Mouse (Mus musculus) brown adipose tissue, adult 24 weeks (tissue): ENCODE measurements around the gene Rhoc. TPM values are rescaled to one million over a fixed set of nuclear protein-coding genes. Genes with fewer than 3 reads are reported as not detected.
"Not testable (repeated sequence)": the region's sequence is repeated elsewhere in the genome, so short reads cannot be mapped to it uniquely, and the experiment has no call there.

Source experiments
- H3K27ac ChIP-seq: fragments of 200-500 bp; replicated peaks from 2 replicates; pipeline ENCODE4 v1.5.1; 2012; ENCODE audit warnings: low read depth, mild to moderate bottlenecking, low read length
- H3K4me1 ChIP-seq: fragments of 200-500 bp; 2 replicates; pipeline ENCODE4 v1.6.1; 2012; ENCODE audit warnings: low read length, mixed read lengths; ENCODE audit not compliant: control insufficient read depth, insufficient read depth, insufficient read length
- H3K4me3 ChIP-seq: fragments of 200-500 bp; 2 replicates; pipeline ENCODE4 v1.5.1; 2012; ENCODE audit warnings: low read depth, mild to moderate bottlenecking, low read length, moderate library complexity; ENCODE audit not compliant: insufficient read depth
- polyA plus RNA-seq: library from polyadenylated mRNA; stranded (reverse); fragments of >200 nt; gene quantifications from 2 replicates; pipeline ENCODE4 v1.2.4, GENCODE M21; 2012; ENCODE audit not compliant: missing spikeins, insufficient read depth, insufficient read length

Gene Rhoc
- polyA plus RNA-seq, 1 experiment, result 56.0 TPM

DNA sequence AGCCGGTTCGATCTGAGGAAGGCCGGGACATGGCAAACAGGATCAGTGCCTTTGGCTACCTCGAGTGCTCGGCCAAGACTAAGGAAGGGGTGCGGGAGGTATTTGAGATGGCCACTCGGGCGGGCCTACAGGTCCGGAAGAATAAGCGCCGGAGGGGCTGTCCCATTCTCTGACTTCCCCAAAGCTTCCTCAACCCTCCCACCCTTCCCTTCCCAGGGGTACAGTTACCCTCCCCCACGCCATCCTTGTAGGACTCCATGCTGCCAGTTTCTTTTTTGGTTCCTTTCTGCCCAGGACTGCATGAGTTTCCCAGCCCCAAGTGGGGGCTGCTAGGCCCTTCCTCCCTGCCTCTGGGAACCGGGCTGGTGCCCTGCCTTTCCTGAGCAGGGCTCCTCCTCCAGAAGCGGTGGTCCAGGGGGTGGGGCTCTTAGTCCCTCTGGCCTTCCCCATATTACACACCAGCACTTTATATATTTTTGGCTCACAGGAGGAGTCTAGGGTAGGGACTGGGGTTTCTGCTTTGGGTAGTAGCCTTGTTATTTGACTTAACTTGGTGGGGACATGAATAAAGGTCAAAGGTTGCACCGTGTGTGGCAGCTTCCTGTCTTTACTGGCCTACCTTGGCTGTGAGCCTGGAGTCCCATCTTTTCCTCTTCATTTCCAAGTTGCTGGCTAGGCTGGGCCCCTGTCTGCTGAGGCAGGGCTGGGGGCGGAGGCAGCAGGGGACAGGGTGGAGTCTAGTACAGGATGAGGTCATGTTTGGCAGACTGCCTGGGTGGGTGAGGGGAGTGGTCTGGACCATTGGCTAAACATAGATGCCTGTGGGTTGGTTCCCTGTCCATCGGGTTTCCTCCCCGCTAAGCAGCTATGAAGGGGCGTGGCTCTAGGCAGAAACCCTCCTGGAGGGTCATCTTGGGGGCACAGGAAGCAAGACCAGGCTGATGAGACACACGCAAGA is 6.0 kb downstream of the Rhoc start:
- Histone ChIP-seq H3K4me3 (no peak overlapping the region), H3K4me1 (peaks cover 23% of the 10 kb centered on the region), H3K27ac (peak overlapping the region; percentile 72)

DNA sequence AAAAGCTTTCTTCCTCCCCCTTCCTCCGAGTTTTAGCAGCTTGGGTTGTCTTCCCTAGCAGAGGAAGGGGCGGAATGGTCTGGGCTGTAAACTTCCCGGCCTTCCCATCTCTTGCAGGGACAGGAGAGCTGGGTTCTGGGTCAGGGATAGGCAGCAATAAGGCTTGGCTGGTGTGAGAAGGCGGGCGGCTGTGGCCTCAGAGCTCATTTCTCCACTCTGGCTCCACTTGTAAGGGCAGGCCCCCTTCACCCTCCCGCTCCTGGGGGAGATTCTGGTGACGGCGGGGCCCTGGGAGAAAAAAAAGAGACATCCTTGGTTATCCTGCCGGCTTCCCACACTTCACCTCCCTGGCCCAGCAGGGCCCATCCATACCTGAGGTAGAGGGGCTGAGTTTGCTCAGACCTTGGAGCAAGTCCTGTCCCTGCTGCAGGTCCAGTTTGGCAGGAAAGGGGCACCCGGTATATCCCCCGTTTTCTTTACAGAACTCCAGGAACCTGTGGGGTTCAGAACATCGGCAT is 6.8 kb downstream of the Rhoc start:
- Histone ChIP-seq H3K4me3 (no peak overlapping the region), H3K27ac (peak overlapping the region; percentile 40; the same call in 1 of the 2 replicates), H3K4me1 (peaks cover 21% of the 10 kb centered on the region)

DNA sequence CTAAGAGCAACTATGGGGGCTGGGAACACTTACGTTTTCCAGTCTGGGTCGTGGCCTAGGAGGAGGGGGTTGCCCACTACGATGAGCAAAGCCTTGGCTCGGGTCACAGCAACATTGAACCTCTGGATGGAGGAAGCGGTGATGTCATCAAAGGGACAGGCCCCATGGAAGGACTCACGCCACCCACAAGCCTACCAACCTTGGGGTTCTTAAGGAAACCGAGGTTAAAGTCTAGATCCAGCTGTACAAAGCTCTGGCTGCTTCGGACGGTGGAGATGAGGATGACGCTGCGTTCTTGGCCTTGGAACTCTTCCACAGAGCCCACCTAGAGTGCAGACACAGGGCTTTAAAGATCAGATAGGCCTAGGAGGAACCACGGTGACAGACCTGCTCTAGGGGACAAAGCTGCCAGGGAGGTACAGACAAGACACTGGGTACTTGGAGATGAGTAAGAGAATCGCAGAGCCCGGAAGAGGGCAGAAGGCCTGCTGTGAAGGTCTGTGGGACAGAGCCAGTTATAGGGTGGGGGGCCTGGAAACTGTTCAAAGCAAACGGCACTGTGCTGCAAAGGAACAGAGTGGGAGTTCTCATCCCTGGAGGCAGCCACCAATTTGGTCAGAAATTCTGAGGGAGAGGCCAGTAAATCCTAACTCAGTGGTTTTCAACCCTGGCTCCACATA is 7.6 kb downstream of the Rhoc start:
- H3K27ac ChIP-seq, result no peak overlapping the region
- H3K4me1 ChIP-seq, result peaks cover 20% of the 10 kb centered on the region
- no peak overlapping the region for H3K4me3 ChIP-seq

DNA sequence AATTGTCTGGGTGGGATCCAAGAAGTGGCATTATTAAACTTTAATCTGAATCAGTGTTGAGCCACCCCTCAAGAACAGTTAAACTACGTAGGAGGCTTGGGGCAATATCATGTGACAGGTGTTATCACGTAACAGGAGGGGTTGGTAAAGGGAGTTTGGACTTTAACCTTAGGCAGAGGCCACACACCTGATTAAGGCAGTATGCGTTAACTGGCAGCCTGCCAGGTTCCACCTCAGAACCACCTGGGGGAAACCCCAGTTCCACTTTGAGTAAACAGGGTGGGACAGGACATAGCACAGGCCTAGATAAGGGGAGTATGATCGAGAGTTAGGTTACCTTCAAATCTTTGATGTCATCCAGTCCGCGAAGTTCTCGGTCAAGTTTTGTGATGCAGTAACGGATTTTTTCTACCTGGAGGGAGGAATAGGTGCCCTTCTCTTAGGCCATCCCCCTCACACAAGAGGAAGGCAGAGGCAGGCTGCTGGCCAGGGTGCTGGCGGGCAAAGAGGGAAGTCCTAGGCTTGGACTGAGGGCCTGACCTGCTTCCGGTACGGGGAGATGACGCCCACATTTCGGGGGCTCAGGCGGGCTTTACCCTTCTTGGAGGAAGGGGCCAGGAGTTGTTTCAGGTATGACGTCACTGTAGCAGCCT is 8.4 kb downstream of the Rhoc start:
- no peak overlapping the region for H3K4me3 ChIP-seq
- H3K27ac ChIP-seq, result no peak overlapping the region
- peaks cover 14% of the 10 kb centered on the region for H3K4me1 ChIP-seq

DNA sequence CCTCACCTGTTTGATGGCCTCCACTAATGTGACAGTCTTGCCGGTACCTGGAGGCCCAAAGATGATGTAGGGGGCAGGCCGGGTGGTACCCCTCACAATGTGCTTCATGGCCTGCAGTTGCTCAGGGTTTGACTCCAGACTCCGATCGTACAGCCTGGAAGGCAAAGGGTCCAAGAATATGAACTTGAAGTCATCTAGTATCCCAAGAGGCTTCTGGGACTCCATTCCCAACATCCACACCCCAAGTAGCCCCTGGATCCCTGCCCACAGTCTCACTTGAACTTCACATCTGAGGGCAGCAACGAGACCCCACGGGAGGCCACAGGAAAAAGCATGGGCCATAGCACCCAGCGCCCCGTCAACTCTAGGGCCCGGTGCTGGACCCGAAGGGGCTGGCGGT is 12.5 kb downstream of the Rhoc start:
- Histone ChIP-seq H3K4me3 (no peak overlapping the region), H3K27ac (no peak overlapping the region)

DNA sequence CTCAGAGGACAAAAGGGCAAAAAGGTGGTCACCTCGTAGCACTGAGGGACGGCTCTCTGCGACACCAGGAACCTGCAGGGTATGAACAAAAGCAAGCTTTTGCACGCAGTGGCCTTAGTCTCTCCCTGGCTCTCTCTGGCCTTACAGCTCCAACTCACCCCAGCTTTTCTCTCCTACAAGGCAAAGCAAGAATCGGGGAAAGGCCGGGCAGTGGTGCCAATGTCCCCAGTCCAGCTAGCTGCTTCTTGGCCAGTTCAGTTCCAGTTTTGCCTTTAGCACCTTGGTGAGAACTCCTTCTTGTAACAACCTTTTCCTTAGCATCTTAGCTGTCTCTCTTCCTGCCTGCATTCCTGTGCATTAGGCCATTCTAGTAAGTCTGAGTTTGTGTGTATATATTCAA is 13.3 kb downstream of the Rhoc start:
- H3K4me1 ChIP-seq, result no peaks in the 10 kb centered on the region
- no peak overlapping the region for H3K27ac ChIP-seq
- no peak overlapping the region for H3K4me3 ChIP-seq

More for the DNA sequence above, 12.5 kb downstream of the Rhoc start:
- no peaks in the 10 kb centered on the region for H3K4me1 ChIP-seq

DNA sequence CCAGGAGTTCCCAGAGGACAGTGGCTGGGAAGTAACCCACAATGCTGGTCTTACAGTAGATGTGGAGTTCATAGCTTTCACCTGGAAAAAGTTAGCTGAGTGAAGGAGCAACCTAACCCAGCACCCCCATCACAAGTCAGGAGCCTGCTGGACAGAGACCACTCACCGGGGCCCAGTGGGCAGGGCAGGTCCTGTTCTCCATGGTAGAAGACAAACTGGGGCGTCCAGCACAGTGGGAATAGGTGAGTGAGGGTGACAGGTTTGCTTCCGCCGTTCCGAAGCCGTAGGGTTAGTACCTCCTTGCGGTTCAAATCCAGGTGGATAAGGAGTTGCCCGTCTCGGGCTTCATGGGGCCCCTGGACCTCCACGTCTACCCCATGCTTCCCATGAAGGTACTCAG is 16.1 kb downstream of the Rhoc start:
- Histone ChIP-seq H3K4me3 (no peak overlapping the region), H3K27ac (no peak overlapping the region), H3K4me1 (no peaks in the 10 kb centered on the region)

DNA sequence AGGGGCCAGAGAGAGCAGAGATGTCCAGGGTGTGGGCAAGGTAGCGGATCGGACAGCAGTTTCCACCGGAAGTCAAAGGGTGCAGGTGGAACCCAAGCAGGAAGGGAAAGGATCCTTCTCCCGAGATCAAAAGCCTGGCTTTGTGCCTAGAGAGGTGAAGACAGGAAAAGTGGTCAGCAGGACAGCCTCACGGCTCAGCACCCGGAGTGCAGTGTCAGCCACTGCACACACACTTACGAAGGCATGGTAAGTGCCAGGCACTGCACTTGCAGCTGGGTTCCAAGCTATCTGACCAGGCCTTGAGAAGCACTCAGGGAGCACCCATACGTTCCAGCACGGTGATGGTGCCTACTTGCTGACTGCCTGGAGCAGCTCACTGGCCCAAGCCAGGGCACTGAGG is 17.4 kb downstream of the Rhoc start:
- Histone ChIP-seq H3K4me1 (no peaks in the 10 kb centered on the region), H3K4me3 (no peak overlapping the region), H3K27ac (no peak overlapping the region)

DNA sequence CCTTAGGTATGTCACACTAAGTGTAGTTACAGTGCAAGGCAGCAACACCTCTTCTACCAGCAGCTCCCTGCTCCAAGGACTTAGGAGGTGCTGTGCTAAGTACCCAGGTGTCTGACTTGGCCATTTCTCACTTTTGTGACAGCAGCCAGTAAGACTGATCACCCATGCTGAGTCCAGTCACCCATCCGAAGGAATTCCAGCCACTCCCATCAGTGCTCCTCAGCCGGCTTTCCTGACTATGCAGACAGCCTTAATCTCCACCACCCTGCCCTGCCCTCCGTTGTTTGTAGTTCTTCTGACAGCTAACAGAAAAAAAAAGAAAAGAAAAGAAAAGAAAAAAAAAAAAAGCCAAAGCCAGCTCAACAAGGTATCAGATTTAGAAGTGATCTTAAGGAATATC is 23.6 kb downstream of the Rhoc start:
- Histone ChIP-seq H3K27ac (no peak overlapping the region), H3K4me3 (no peak overlapping the region), H3K4me1 (no peaks in the 10 kb centered on the region)

DNA sequence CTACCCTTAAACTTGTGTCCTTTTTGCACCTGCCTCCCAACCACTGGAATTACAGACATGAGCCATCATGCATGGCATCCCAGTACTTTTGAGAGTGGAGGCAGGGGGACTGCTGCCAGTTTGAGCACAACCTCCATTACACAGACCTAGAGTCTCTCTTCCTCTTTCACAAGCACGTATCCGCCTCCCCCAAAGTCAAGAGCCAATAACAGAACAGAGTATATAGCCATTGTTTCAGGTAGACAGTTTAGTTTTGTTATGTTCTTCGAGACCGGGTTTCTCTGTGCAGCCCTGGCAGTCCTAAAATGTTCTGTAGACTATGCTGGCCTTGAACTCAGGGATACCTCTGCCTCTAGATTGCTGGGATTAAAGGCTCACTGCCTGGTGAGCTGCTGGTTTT is 24.1 kb downstream of the Rhoc start:
- H3K4me3 ChIP-seq, result no peak overlapping the region
- no peaks in the 10 kb centered on the region for H3K4me1 ChIP-seq
- no peak overlapping the region for H3K27ac ChIP-seq

DNA sequence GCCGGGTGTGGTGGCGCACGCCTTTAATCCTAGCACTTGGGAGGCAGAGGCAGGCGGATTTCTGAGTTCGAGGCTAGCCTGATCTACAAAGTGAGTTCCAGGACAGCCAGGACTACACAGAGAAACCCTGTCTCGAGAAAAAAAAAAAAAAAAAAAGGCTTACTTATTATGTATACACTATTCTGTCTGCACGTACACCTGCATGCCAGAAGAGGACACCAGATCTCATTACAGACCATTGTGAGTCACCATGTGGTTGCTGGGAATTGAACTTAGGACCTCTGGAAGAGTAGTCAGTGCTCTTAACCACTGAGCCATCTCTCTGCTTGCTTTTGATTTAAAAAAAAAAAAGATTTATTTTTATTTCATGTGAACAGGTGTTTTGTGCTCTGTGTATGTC is 25.1 kb downstream of the Rhoc start:
- not testable (repeated sequence) for H3K4me3 ChIP-seq, H3K4me1 ChIP-seq, H3K27ac ChIP-seq

DNA sequence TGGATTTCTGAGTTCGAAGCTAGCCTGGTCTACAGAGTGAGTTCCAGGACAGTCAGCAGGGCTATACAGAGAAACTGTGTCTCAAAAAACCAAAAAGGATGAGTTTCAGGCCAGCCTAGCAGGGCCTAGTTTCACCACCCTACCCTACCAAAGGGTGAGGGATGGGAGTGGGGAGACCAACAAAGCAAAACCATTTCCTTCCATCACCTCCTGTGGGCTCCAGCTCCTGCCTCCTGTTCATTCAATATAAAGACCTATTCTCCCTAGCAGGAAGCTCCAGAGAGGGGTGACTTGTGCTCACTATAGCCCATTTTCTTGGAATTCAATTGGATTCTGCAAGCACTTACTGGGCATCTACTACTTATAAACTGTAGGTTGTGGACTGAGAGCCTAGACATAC is 26.6 kb downstream of the Rhoc start:
- Histone ChIP-seq H3K4me3 (no peak overlapping the region), H3K4me1 (no peaks in the 10 kb centered on the region)

DNA sequence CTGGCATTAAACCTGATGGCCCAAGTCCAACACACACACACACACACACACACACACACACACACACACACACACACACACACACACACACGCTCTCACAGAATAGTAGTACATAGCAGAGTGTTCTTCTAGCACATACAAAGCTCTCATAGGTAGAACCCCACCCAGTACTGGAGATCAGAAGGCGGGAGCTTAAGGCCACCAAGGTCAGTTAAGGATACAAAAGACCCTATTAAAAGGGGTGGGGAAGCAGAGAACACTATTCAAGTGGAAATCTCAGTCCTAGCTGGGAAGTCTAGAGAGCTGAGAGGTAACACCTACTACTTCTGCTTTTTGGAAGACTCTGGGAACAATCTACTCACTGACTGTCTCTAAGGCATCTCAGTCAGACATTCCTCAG is 27.2 kb downstream of the Rhoc start:
- Histone ChIP-seq H3K4me3 (no peak overlapping the region), H3K4me1 (no peaks in the 10 kb centered on the region), H3K27ac (no peak overlapping the region)

More for the DNA sequence above, 26.6 kb downstream of the Rhoc start:
- no peak overlapping the region for H3K27ac ChIP-seq

DNA sequence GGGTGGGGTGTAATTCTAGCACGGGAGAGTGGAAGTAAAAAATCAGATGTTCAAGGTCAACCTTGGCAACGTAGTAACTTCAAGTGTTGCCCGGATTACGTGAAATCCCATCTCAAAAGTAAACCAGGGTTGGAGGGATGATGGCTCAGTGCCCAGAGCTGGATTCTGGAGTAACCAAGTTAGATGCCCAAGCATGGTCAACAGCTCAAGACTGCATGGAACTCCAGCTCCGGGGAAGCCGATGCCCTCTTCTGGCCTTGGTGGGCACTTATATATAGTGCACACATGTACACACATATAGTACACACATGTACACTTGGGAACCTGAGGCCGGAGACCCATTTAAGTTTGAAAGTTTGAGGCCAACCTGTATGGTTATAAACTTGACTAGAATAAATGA is 28.0 kb downstream of the Rhoc start:
- no peak overlapping the region for H3K4me3 ChIP-seq
- H3K4me1 ChIP-seq, result no peaks in the 10 kb centered on the region
- no peak overlapping the region for H3K27ac ChIP-seq

DNA sequence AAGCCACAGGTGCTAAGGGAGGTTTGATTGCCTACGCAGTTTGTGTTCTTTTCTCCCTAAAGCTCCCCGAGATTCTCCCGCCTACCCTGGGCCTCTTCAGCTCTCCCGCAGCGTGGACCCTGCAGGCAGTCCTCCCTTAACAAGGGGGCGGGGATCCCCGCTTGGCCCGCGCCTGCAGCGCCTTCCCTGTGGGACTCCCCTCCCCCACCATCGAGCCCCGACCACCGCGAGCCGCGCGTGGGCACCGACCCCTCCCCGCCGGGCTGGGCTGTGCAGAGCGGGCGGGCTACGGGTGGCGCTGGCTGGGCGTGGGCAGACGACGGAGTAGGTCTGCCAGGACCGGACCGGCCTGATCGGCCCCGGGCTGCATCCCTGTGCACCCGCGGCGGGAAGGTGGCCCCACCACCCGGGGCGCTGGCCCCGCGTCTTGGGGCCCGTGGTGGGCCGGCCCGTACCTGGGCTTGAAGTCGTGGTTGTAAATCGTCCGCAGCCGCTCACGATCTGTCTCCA is 29.4 kb downstream of the Rhoc start:
- Histone ChIP-seq H3K4me3 (peak overlapping the region; percentile 88), H3K27ac (peak overlapping the region; percentile 72), H3K4me1 (no peaks in the 10 kb centered on the region)
